Mouse (Mus musculus): ENCODE results near the gene Dact2. TPM values are rescaled to one million over a fixed set of nuclear protein-coding genes. Genes with fewer than 3 reads are reported as not detected.

Dact2 gene
- total and polyA plus RNA-seq, 3 experiments: not detected

- Histone ChIP-seq H3K36me3 (ENCODE audit: control insufficient read depth in 1 of 2, insufficient read depth in 2 of 2, low read length in 2 of 2) (no peaks in the 10 kb centered on the region), H3K27me3 (ENCODE audit: control insufficient read depth in 1 of 2, insufficient read depth in 2 of 2, low read length in 2 of 2) (no peaks in the 10 kb centered on the region), H3K79me2 (ENCODE audit: control insufficient read depth, insufficient read depth, low read length, poor library complexity) (no peaks in the 10 kb centered on the region), H3K27ac (ENCODE audit: control insufficient read depth, low read depth, low read length) (no peak overlapping the region), H3K4me1 (ENCODE audit: control insufficient read depth in 1 of 2, insufficient read depth in 2 of 2, low read length in 2 of 2) (no peaks in the 10 kb centered on the region), H3K4me3 (ENCODE audit: control insufficient read depth in 1 of 2, insufficient read depth in 1 of 2, low read depth in 2 of 2, low read length in 2 of 2) (no peak overlapping the region), H3K9me3 (replicated peaks; ENCODE audit: insufficient read depth, low read length) (no peaks in the 10 kb centered on the region), H3K9ac (ENCODE audit: control insufficient read depth, low read depth, low read length, poor library complexity, severe bottlenecking) (no peak overlapping the region)
- no peak for DNase-seq (ENCODE audit: low read depth, low spot score)
- no peak for TF ChIP-seq USF1 (IDR thresholded peaks at IDR 0.05; ENCODE audit: low read depth, low read length)
- no peak for TF ChIP-seq POLR2A (IDR thresholded peaks at IDR 0.05; ENCODE audit: control insufficient read depth in 1 of 2, insufficient read depth in 1 of 2, low read depth in 1 of 2, low read length in 2 of 2, poor library complexity in 1 of 2)
- no peak for TF ChIP-seq ELF1 (IDR thresholded peaks at IDR 0.05; ENCODE audit: low read depth, low read length)
- no peak for TF ChIP-seq JUND (IDR thresholded peaks at IDR 0.05; ENCODE audit: low read depth, low read length)
- no peak for TF ChIP-seq HCFC1 (IDR thresholded peaks at IDR 0.05; ENCODE audit: low read depth, low read length)
- TF ChIP-seq MXI1 (IDR thresholded peaks at IDR 0.05; ENCODE audit: low read depth, low read length): no peak
- TF ChIP-seq CHD1 (IDR thresholded peaks at IDR 0.05; ENCODE audit: low read depth, low read length): no peak
- no peak for TF ChIP-seq MYC (IDR thresholded peaks at IDR 0.05; ENCODE audit: low read depth, low read length)
- TF ChIP-seq TAL1 (IDR thresholded peaks at IDR 0.05; ENCODE audit: low read length): no peak
- no peak for TF ChIP-seq USF2 (IDR thresholded peaks at IDR 0.05; ENCODE audit: borderline replicate concordance in 1 of 2, insufficient read depth in 1 of 2, low read depth in 1 of 2, low read length in 2 of 2)
- TF ChIP-seq ZNF384 (IDR thresholded peaks at IDR 0.05; ENCODE audit: low read depth, low read length): no peak
- TF ChIP-seq MAZ (IDR thresholded peaks at IDR 0.05; ENCODE audit: low read depth, low read length): no peak
- no peak for TF ChIP-seq POLR2AphosphoS2 (IDR thresholded peaks at IDR 0.05; ENCODE audit: low read length)
- no peak for TF ChIP-seq KAT2A (conservative IDR thresholded peaks at IDR 0.05; ENCODE audit: low read depth, low read length)
- no peak for TF ChIP-seq TCF12 (IDR thresholded peaks at IDR 0.05; ENCODE audit: low read depth, low read length)
Measured at GRCm38 (mm10) chr17:14182860-14183259, 21.2 kb downstream of the Dact2 start.

- Histone ChIP-seq H3K4me3 (ENCODE audit: control insufficient read depth in 1 of 2, insufficient read depth in 1 of 2, low read depth in 2 of 2, low read length in 2 of 2) (no peak overlapping the region), H3K27ac (ENCODE audit: control insufficient read depth, low read depth, low read length) (no peak overlapping the region), H3K27me3 (ENCODE audit: control insufficient read depth in 1 of 2, insufficient read depth in 2 of 2, low read length in 2 of 2) (no peaks in the 10 kb centered on the region), H3K36me3 (ENCODE audit: control insufficient read depth in 1 of 2, insufficient read depth in 2 of 2, low read length in 2 of 2) (no peaks in the 10 kb centered on the region), H3K9ac (ENCODE audit: control insufficient read depth, low read depth, low read length, poor library complexity, severe bottlenecking) (no peak overlapping the region), H3K79me2 (ENCODE audit: control insufficient read depth, insufficient read depth, low read length, poor library complexity) (no peaks in the 10 kb centered on the region), H3K9me3 (replicated peaks; ENCODE audit: insufficient read depth, low read length) (no peaks in the 10 kb centered on the region), H3K4me1 (ENCODE audit: control insufficient read depth in 1 of 2, insufficient read depth in 2 of 2, low read length in 2 of 2) (no peaks in the 10 kb centered on the region)
- no peak for DNase-seq (ENCODE audit: low read depth, low spot score)
- TF ChIP-seq MXI1 (IDR thresholded peaks at IDR 0.05; ENCODE audit: low read depth, low read length) (no peak), POLR2AphosphoS5 (IDR thresholded peaks at IDR 0.05; ENCODE audit: borderline replicate concordance, low read depth, low read length) (no peak), MAZ (IDR thresholded peaks at IDR 0.05; ENCODE audit: low read depth, low read length) (no peak), GATA1 (IDR thresholded peaks at IDR 0.05; ENCODE audit: low read depth, low read length) (no peak), ZC3H11A (IDR thresholded peaks at IDR 0.05; ENCODE audit: low read depth, low read length) (no peak), MEF2A (IDR thresholded peaks at IDR 0.05; ENCODE audit: extremely low read depth, insufficient replicate concordance, low read depth, low read length, poor library complexity, severe bottlenecking) (no peak), POLR2A (IDR thresholded peaks at IDR 0.05; ENCODE audit: control insufficient read depth in 1 of 2, insufficient read depth in 1 of 2, low read depth in 1 of 2, low read length in 2 of 2, poor library complexity in 1 of 2) (no peak), MYC (IDR thresholded peaks at IDR 0.05; ENCODE audit: low read depth, low read length) (no peak), KAT2A (conservative IDR thresholded peaks at IDR 0.05; ENCODE audit: low read depth, low read length) (no peak), SMC3 (IDR thresholded peaks at IDR 0.05; ENCODE audit: low read depth, low read length) (no peak), USF2 (IDR thresholded peaks at IDR 0.05; ENCODE audit: borderline replicate concordance in 1 of 2, insufficient read depth in 1 of 2, low read depth in 1 of 2, low read length in 2 of 2) (no peak), RAD21 (IDR thresholded peaks at IDR 0.05; ENCODE audit: low read depth, low read length) (no peak), HCFC1 (IDR thresholded peaks at IDR 0.05; ENCODE audit: low read depth, low read length) (no peak)
Measured at GRCm38 (mm10) chr17:14178911-14179310, 25.2 kb downstream of the Dact2 start.
